Mouse (Mus musculus) embryonic facial prominence, embryonic 13.5 days (tissue): ENCODE data around the gene Mdp1. TPM values are rescaled to one million over a fixed set of nuclear protein-coding genes. Genes with fewer than 3 reads are reported as not detected.

Experiments
- ATAC-seq: fragments of 200-750 bp; cut with Nextera tagmentation; 2 replicates; pipeline ENCODE4 v1.8.0; 2017; ENCODE audit warnings: low read depth; ENCODE audit not compliant: insufficient number of reproducible peaks, insufficient read depth, low FRiP score, low TSS enrichment
- H3K27ac ChIP-seq: fragments of 300-500 bp; sonication (generic); 2 replicates; pipeline ENCODE4 v1.5.1; 2015; ENCODE audit warnings: moderate library complexity, mild to moderate bottlenecking, inconsistent platforms
- H3K27me3 ChIP-seq: fragments of 300-500 bp; sonication (generic); 2 replicates; pipeline ENCODE4 v1.6.1; 2015; ENCODE audit warnings: mild to moderate bottlenecking, inconsistent platforms
- H3K36me3 ChIP-seq: fragments of 300-500 bp; sonication (generic); 2 replicates; pipeline ENCODE4 v1.6.1; 2015; ENCODE audit warnings: mild to moderate bottlenecking, inconsistent platforms
- H3K4me1 ChIP-seq: fragments of 300-500 bp; sonication (generic); 2 replicates; pipeline ENCODE4 v1.6.1; 2015; ENCODE audit warnings: inconsistent platforms
- H3K4me2 ChIP-seq: fragments of 300-500 bp; sonication (generic); 2 replicates; pipeline ENCODE4 v1.6.1; 2015; ENCODE audit warnings: moderate library complexity, mild to moderate bottlenecking, inconsistent platforms
- H3K4me3 ChIP-seq: fragments of 300-500 bp; sonication (generic); 2 replicates; pipeline ENCODE4 v1.5.1; 2015; ENCODE audit warnings: mild to moderate bottlenecking, inconsistent platforms
- H3K9ac ChIP-seq: fragments of 300-500 bp; sonication (generic); 2 replicates; pipeline ENCODE4 v1.6.1; 2015; ENCODE audit warnings: mild to moderate bottlenecking, inconsistent platforms
- H3K9me3 ChIP-seq: fragments of 300-500 bp; sonication (generic); 2 replicates; pipeline ENCODE4 v1.6.1; 2016; ENCODE audit warnings: inconsistent platforms
- WGBS: fragments of 180-500 bp; shearing (Covaris S2); methylation state at CpG from one replicate; pipeline ENCODE4 v1.1.7; 2015; ENCODE audit warnings: mixed read lengths; 5-methylcytosine and 5-hydroxymethylcytosine counted together
- polyA plus RNA-seq: library from polyadenylated mRNA; unstranded; fragments of >200 nt; fragmentation: Nextera tagmentation; extraction: Ambion mirVana; gene quantifications from 2 replicates; pipeline ENCODE4 v1.2.1, GENCODE M21; 2015

The Mdp1 gene
- polyA plus RNA-seq, result 66.1 and 70.6 TPM in 2 replicates

- under 1% methylated on average over 39 of the region's 39 CpGs for WGBS
- no peaks in the 10 kb centered on the region for H3K9me3 ChIP-seq
- H3K27ac ChIP-seq, result peak within 1 kb of the TSS; percentile 81
- peak within 1 kb of the TSS; percentile 72 for H3K4me3 ChIP-seq
- H3K9ac ChIP-seq, result peak within 1 kb of the TSS; percentile 80
- H3K4me1 ChIP-seq, result peaks cover 15% of the 10 kb centered on the region
- H3K4me2 ChIP-seq, result peak within 1 kb of the TSS; percentile 63
- H3K36me3 ChIP-seq, result peaks cover 42% of the 10 kb centered on the region
- peak; percentile 82 for ATAC-seq
- no peaks in the 10 kb centered on the region for H3K27me3 ChIP-seq
These were observed at the start of gene Mdp1 for GRCm38 (mm10) chr14:55659960-55660573. Gene Mdp1 (minus strand): TSS chr14:55660508.

GRCm38 (mm10) chr14:55709509-55709908 lies 49.2 kb upstream of the Mdp1 start:
- H3K27ac ChIP-seq, result no peak overlapping the region
- WGBS, result 83% methylated on average over 4 of the region's 4 CpGs
- peaks cover 14% of the 10 kb centered on the region for H3K4me1 ChIP-seq
- H3K4me2 ChIP-seq, result no peak overlapping the region
- no peaks in the 10 kb centered on the region for H3K9me3 ChIP-seq
- H3K27me3 ChIP-seq, result peaks cover 27% of the 10 kb centered on the region
- ATAC-seq, result no peak
- no peak overlapping the region for H3K9ac ChIP-seq
- no peak overlapping the region for H3K4me3 ChIP-seq
- H3K36me3 ChIP-seq, result no peaks in the 10 kb centered on the region

GRCm38 (mm10) chr14:55707397-55707796 lies 47.1 kb upstream of the Mdp1 start:
- H3K4me1 ChIP-seq, result no peaks in the 10 kb centered on the region
- H3K27ac ChIP-seq, result no peak overlapping the region
- H3K27me3 ChIP-seq, result peaks cover 8% of the 10 kb centered on the region
- no peaks in the 10 kb centered on the region for H3K36me3 ChIP-seq
- no peak overlapping the region for H3K4me3 ChIP-seq
- 84% methylated on average over 5 of the region's 5 CpGs for WGBS
- H3K9me3 ChIP-seq, result no peaks in the 10 kb centered on the region
- H3K9ac ChIP-seq, result no peak overlapping the region
- H3K4me2 ChIP-seq, result no peak overlapping the region
- ATAC-seq, result no peak

GRCm38 (mm10) chr14:55706051-55706600 lies 45.8 kb upstream of the Mdp1 start:
- Histone ChIP-seq H3K4me1 (no peaks in the 10 kb centered on the region), H3K4me3 (no peak overlapping the region), H3K27me3 (no peaks in the 10 kb centered on the region), H3K27ac (no peak overlapping the region), H3K4me2 (no peak overlapping the region), H3K9ac (no peak overlapping the region), H3K9me3 (no peaks in the 10 kb centered on the region), H3K36me3 (no peaks in the 10 kb centered on the region)
- WGBS, result 88% methylated on average over 8 of the region's 8 CpGs
- ATAC-seq, result no peak

- WGBS, result 72% methylated on average over 6 of the region's 6 CpGs
- no peaks in the 10 kb centered on the region for H3K9me3 ChIP-seq
- no peak overlapping the region for H3K4me2 ChIP-seq
- H3K27me3 ChIP-seq, result no peaks in the 10 kb centered on the region
- no peak overlapping the region for H3K4me3 ChIP-seq
- H3K36me3 ChIP-seq, result no peaks in the 10 kb centered on the region
- no peak overlapping the region for H3K27ac ChIP-seq
- H3K4me1 ChIP-seq, result no peaks in the 10 kb centered on the region
- ATAC-seq, result no peak
- no peak overlapping the region for H3K9ac ChIP-seq
These were observed 42.5 kb upstream of the Mdp1 start for GRCm38 (mm10) chr14:55702761-55703160.

- no peaks in the 10 kb centered on the region for H3K9me3 ChIP-seq
- no peak overlapping the region for H3K27ac ChIP-seq
- H3K4me2 ChIP-seq, result no peak overlapping the region
- no peak overlapping the region for H3K4me3 ChIP-seq
- no peak overlapping the region for H3K9ac ChIP-seq
- 59% methylated on average over 9 of the region's 9 CpGs for WGBS
- no peaks in the 10 kb centered on the region for H3K27me3 ChIP-seq
- H3K36me3 ChIP-seq, result no peaks in the 10 kb centered on the region
- no peak for ATAC-seq
- H3K4me1 ChIP-seq, result no peaks in the 10 kb centered on the region
These were observed 40.8 kb upstream of the Mdp1 start for GRCm38 (mm10) chr14:55701131-55701530.

- Histone ChIP-seq H3K4me3 (no peak overlapping the region), H3K27ac (no peak overlapping the region), H3K4me2 (no peak overlapping the region), H3K9me3 (no peaks in the 10 kb centered on the region), H3K27me3 (no peaks in the 10 kb centered on the region), H3K9ac (no peak overlapping the region), H3K4me1 (no peaks in the 10 kb centered on the region), H3K36me3 (no peaks in the 10 kb centered on the region)
- ATAC-seq, result no peak
- 81% methylated on average over 4 of the region's 4 CpGs for WGBS
These were observed 36.9 kb upstream of the Mdp1 start for GRCm38 (mm10) chr14:55697226-55697625.

GRCm38 (mm10) chr14:55689433-55689832 lies 29.1 kb upstream of the Mdp1 start:
- WGBS, result 55% methylated on average over 10 of the region's 10 CpGs
- ATAC-seq, result no peak
- H3K27me3 ChIP-seq, result no peaks in the 10 kb centered on the region

GRCm38 (mm10) chr14:55682118-55682493 lies 21.8 kb upstream of the Mdp1 start:
- H3K9ac ChIP-seq, result peak overlapping the region; percentile 84
- ATAC-seq, result no peak

More at GRCm38 (mm10) chr14:55689433-55689832, 29.1 kb upstream of the Mdp1 start:
- H3K36me3 ChIP-seq, result no peaks in the 10 kb centered on the region
- no peaks in the 10 kb centered on the region for H3K4me1 ChIP-seq
- no peak overlapping the region for H3K4me2 ChIP-seq
- H3K27ac ChIP-seq, result no peak overlapping the region
- no peaks in the 10 kb centered on the region for H3K9me3 ChIP-seq
- no peak overlapping the region for H3K4me3 ChIP-seq
- H3K9ac ChIP-seq, result no peak overlapping the region

GRCm38 (mm10) chr14:55681160-55682117 lies 21.1 kb upstream of the Mdp1 start, which contains the start of gene Tinf2:
Gene Tinf2 (minus strand): TSS chr14:55681820.
- peak; percentile 96 for ATAC-seq
- H3K9me3 ChIP-seq, result no peaks in the 10 kb centered on the region
- H3K27me3 ChIP-seq, result no peaks in the 10 kb centered on the region
- peaks cover 11% of the 10 kb centered on the region for H3K4me1 ChIP-seq
- H3K4me2 ChIP-seq, result peak within 1 kb of the TSS; percentile 80
- WGBS, result under 1% methylated on average over 66 of the region's 66 CpGs
- H3K27ac ChIP-seq, result peak within 1 kb of the TSS; percentile 91
- H3K9ac ChIP-seq, result peak within 1 kb of the TSS; percentile 84
- H3K4me3 ChIP-seq, result peak within 1 kb of the TSS; percentile 82
- peaks cover 41% of the 10 kb centered on the region for H3K36me3 ChIP-seq

More at GRCm38 (mm10) chr14:55682118-55682493, 21.8 kb upstream of the Mdp1 start:
- peaks cover 11% of the 10 kb centered on the region for H3K4me1 ChIP-seq
- H3K9me3 ChIP-seq, result no peaks in the 10 kb centered on the region
- H3K27me3 ChIP-seq, result no peaks in the 10 kb centered on the region
- WGBS, result 8% methylated on average over 3 of the region's 3 CpGs
- peak overlapping the region; percentile 91 for H3K27ac ChIP-seq
- H3K4me3 ChIP-seq, result peak overlapping the region; percentile 82
- H3K4me2 ChIP-seq, result peak overlapping the region; percentile 80
- peaks cover 34% of the 10 kb centered on the region for H3K36me3 ChIP-seq

GRCm38 (mm10) chr14:55677615-55678014 lies 17.3 kb upstream of the Mdp1 start:
- H3K9me3 ChIP-seq, result no peaks in the 10 kb centered on the region
- ATAC-seq, result no peak
- H3K27me3 ChIP-seq, result no peaks in the 10 kb centered on the region
- peaks cover 59% of the 10 kb centered on the region for H3K36me3 ChIP-seq
- WGBS, result 85% methylated on average over 4 of the region's 4 CpGs
- H3K4me2 ChIP-seq, result no peak overlapping the region
- no peak overlapping the region for H3K9ac ChIP-seq
- no peak overlapping the region for H3K27ac ChIP-seq
- no peak overlapping the region for H3K4me3 ChIP-seq
- H3K4me1 ChIP-seq, result peaks cover 14% of the 10 kb centered on the region
